Mouse (Mus musculus) adrenal gland, postnatal 4 days (tissue): ENCODE measurements at regions not wholly inside any gene's neighbourhood (a gene's known extent, or its start where the extent isn't known, plus 50 kb on each side); places are given as distances from the start of the nearest gene placed in this dataset.

ENCODE experiments used
- DNase-seq, 2 experiments: peaks; one replicate each; pipeline ENCODE4 v3.0.0; 2021 to 2022; ENCODE audit warnings: low spot score in 2 of 2, mixed read lengths in 2 of 2

- no peak for DNase-seq
Measured at GRCm38 (mm10) chr1:137636947-137637346, 538.6 kb downstream of the Ptprc start.

- DNase-seq, result no peak
Measured at GRCm38 (mm10) chr1:137636321-137636944, 539.1 kb downstream of the Ptprc start.

GRCm38 (mm10) chr1:137635781-137636180, 539.7 kb downstream of the Ptprc start:
- no peak for DNase-seq

- DNase-seq, result no peak
Measured at GRCm38 (mm10) chr1:137631546-137631945, 544.0 kb downstream of the Ptprc start.

- DNase-seq, result no peak
Measured at GRCm38 (mm10) chr1:137620672-137621071, 554.8 kb downstream of the Ptprc start.

- no peak for DNase-seq
Measured at GRCm38 (mm10) chr1:137618231-137618630, 557.3 kb downstream of the Ptprc start.

GRCm38 (mm10) chr1:137617513-137617912, 558.0 kb downstream of the Ptprc start:
- no peak for DNase-seq

GRCm38 (mm10) chr1:137606716-137607115, 568.8 kb downstream of the Ptprc start:
- no peak for DNase-seq

- no peak for DNase-seq
Measured at GRCm38 (mm10) chr1:137605890-137606663, 569.4 kb downstream of the Ptprc start.

GRCm38 (mm10) chr1:137593732-137594131, 581.8 kb downstream of the Ptprc start:
- DNase-seq, result no peak

GRCm38 (mm10) chr1:137591891-137592290, 583.6 kb downstream of the Ptprc start:
- DNase-seq, result no peak

- DNase-seq, result no peak
Measured at GRCm38 (mm10) chr1:137591295-137591694, 584.2 kb downstream of the Ptprc start.

- DNase-seq, result no peak
Measured at GRCm38 (mm10) chr1:137588304-137589300, 586.9 kb downstream of the Ptprc start.

- DNase-seq, result no peak
Measured at GRCm38 (mm10) chr1:137587481-137588228, 587.9 kb downstream of the Ptprc start.

- no peak for DNase-seq
Measured at GRCm38 (mm10) chr1:137584696-137585095, 590.8 kb downstream of the Ptprc start.

- DNase-seq, result no peak
Measured at GRCm38 (mm10) chr1:137584104-137584675, 591.3 kb downstream of the Ptprc start.

- DNase-seq, result no peak
Measured at GRCm38 (mm10) chr1:137577639-137578038, 597.9 kb downstream of the Ptprc start.

- DNase-seq, result no peak
Measured at GRCm38 (mm10) chr1:137576174-137576573, 599.3 kb downstream of the Ptprc start.

GRCm38 (mm10) chr1:137575380-137575779, 600.1 kb downstream of the Ptprc start:
- no peak for DNase-seq
